Mouse (Mus musculus) B cell, adult 67 days (primary cell): ENCODE results near the gene Mob2. TPM values are rescaled to one million over a fixed set of nuclear protein-coding genes. Genes with fewer than 3 reads are reported as not detected.

Experiments
- total RNA-seq, 2 experiments: library from RNA; stranded (reverse); gene quantifications; 4 replicates each; pipeline ENCODE4 v1.2.4; 2023

Mob2 gene
- total RNA-seq = 10 to 100 TPM; 38.2 to 38.6 TPM

DNA sequence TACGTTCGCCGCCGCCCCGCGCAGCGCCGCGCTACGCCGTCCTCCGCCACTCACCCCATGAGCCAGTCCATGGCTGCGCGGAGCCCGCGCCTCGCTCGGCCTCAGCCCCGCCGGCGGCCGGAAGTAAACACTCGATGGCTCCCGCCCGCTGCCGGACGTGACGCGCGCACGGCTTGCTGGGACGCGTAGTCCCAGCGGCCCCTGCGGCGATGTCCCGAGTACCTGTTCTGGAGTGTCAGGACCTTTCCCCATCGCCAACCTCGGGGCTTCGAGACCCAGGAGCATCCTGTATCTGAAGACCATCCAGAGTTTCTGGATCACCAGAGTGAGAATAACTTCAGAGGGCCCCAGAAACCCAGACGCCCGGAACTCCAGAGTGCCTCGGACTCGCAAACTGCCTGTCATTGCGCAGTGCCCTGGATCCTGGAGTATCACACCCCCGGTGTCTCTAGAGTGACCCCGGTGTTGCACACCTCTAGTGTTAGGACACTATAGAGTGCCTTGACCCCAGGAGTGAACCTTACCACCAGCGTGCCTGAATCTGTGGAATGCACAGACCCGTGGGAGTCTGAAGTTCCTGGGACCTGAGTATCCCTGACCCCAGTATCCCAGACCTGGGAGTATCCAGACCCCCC, at the start of gene Mob2:
TSS of gene Mob2 (minus strand) at position 135 of the 635 bp plus-strand sequence.

DNA sequence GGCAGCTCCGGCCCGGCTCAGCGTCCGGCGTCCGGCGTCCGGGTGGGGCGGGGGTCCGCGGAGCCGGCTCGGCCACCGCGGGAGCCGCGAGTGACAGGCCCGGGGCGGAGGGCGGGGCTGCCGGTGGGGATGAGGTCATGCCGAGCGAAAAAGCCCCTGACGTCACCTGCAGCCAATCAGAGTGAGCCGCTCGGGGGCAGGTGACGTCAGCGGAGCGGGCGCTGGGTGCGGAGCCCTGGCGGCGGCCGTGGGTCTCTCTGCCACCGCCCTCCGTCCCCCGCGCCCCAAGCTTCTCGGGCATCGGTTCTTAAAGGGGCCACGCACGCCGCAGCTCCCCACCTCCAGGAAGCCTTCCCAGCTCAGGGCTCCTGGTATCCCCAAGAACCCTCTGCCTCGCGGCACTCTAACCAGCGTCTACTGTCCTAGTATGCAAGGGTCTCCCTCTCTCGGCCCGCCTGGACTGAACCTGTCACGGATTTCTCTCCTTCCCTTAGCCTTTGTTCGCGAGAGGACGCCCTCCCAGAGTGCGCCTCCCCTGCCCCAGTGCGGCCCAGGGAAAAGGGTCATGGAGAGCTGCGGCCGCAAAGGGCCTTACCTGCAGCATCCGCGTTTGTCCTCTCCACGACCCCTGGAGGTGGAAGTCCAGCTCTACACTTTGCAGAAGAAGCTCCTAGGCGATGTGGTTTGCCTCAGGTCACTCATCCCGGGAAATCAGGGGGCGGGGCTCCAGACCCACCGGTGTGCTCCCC, 34.5 kb upstream of the Mob2 start, which contains the start of gene Dusp8:
TSS of gene Dusp8 (minus strand) at position 661 of the 749 bp plus-strand sequence.

Other genes with a start within 250 kb of the Mob2 start
- not detected for gene Muc5b, start 222.0 kb downstream of the Mob2 start, total RNA-seq
- gene Tollip, start 142.6 kb downstream of the Mob2 start, total RNA-seq = 10 to 100 TPM; 58.6 to 69.0 TPM
- gene Brsk2, start 111.3 kb downstream of the Mob2 start, total RNA-seq = not detected
- 1 to 10 TPM in 1 of 2 experiments, under 1 TPM in 1; 0.86 to 1.3 TPM for gene Dusp8, start 34.8 kb upstream of the Mob2 start, total RNA-seq
- gene Gm45618, start 59.7 kb upstream of the Mob2 start, total RNA-seq = not detected
- gene Gm39115, start 75.0 kb upstream of the Mob2 start, total RNA-seq = not detected
- gene Gm45337, start 83.5 kb upstream of the Mob2 start, total RNA-seq = not detected
- gene Gm29735, start 96.0 kb upstream of the Mob2 start, total RNA-seq = not detected
- not detected for gene Gm4553, start 104.7 kb upstream of the Mob2 start, total RNA-seq
- gene Krtap5-2, start 114.9 kb upstream of the Mob2 start, total RNA-seq = not detected
- gene Gm10153, start 129.3 kb upstream of the Mob2 start, total RNA-seq = not detected
- not detected for gene Krtap5-3, start 140.3 kb upstream of the Mob2 start, total RNA-seq
- gene Gm7579, start 150.8 kb upstream of the Mob2 start, total RNA-seq = not detected
- gene Krtap5-5, start 168.9 kb upstream of the Mob2 start, total RNA-seq = not detected
- not detected for gene Gm40460, start 180.0 kb upstream of the Mob2 start, total RNA-seq
- not detected for gene Gm2431, start 197.3 kb upstream of the Mob2 start, total RNA-seq
- not detected for gene Gm4559, start 213.3 kb upstream of the Mob2 start, total RNA-seq
- gene Krtap5-1, start 236.1 kb upstream of the Mob2 start, total RNA-seq = not detected
- gene Krtap5-4, start 242.5 kb upstream of the Mob2 start, total RNA-seq = not detected